Mouse (Mus musculus): Measurements from ENCODE around the gene Il31. TPM values are rescaled to one million over a fixed set of nuclear protein-coding genes. Genes with fewer than 3 reads are reported as not detected.

Il31 gene
- not detected in 2 replicates for polyA plus RNA-seq (2016; fragmentation: Nextera tagmentation; extraction: Ambion mirVana)

GRCm38 (mm10) chr5:123489112-123489785, at the start of gene Il31, which contains the start of gene Lrrc43:
TSS of gene Il31 (minus strand) at chr5:123489489.
TSS of gene Lrrc43 (plus strand) at chr5:123489305.
- Histone ChIP-seq H3K4me2 (replicated peaks) (peak within 1 kb of the TSS; percentile 63), H3K27me3 (replicated peaks) (no peaks in the 10 kb centered on the region), H3K9ac (0 out of 2 replicates have a peak within 1 kb of the TSS, but pooled peaks have one; percentile 14), H3K9me3 (no peaks in the 10 kb centered on the region), H3K27ac (no peak within 1 kb of the TSS), H3K4me1 (peaks cover 5% of the 10 kb centered on the region), H3K4me3 (peak within 1 kb of the TSS; percentile 15; the same call in 1 of the 2 replicates), H3K36me3 (no peaks in the 10 kb centered on the region)
- 0 out of 2 replicates have a peak, but pooled peaks have one; percentile 33 for ATAC-seq (ENCODE audit: low FRiP score, low read depth)
- 9% methylated on average over 25 of the region's 25 CpGs for WGBS

DNA sequence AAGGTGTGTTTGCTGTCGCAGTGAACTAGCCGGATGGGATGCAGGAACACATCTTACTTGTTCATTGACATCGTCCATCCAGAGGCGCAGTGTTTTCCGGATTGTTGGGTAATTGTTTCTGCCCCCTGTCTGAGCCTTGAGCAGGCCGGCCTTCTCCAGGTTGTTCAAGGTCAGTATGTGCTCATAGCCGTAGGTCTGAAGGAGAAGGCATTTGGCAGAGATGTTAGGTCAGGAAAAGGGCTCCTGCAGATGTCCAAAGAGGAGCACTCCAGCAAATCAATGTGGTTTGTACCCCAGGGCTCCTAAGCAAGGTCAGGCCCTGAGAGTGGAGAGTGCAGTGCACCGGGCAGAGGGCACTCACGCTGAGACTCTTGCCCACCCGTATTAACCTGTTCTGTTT, 44.5 kb upstream of the Il31 start:
- no peaks in the 10 kb centered on the region for H3K4me1 ChIP-seq
- no peak overlapping the region for H3K9ac ChIP-seq
- no peak overlapping the region for H3K4me3 ChIP-seq
- H3K4me2 ChIP-seq (replicated peaks) = no peak overlapping the region
- H3K36me3 ChIP-seq = peaks cover 83% of the 10 kb centered on the region
- no peaks in the 10 kb centered on the region for H3K9me3 ChIP-seq
- 96% methylated on average over 10 of the region's 10 CpGs for WGBS
- no peak overlapping the region for H3K27ac ChIP-seq
- no peak for ATAC-seq (ENCODE audit: low FRiP score, low read depth)
- no peaks in the 10 kb centered on the region for H3K27me3 ChIP-seq (replicated peaks)

- Histone ChIP-seq H3K4me1 (no peaks in the 10 kb centered on the region), H3K36me3 (peaks cover 74% of the 10 kb centered on the region), H3K9ac (no peak overlapping the region), H3K4me2 (replicated peaks) (no peak overlapping the region), H3K27ac (no peak overlapping the region), H3K27me3 (replicated peaks) (no peaks in the 10 kb centered on the region), H3K4me3 (no peak overlapping the region), H3K9me3 (no peaks in the 10 kb centered on the region)
- ATAC-seq (ENCODE audit: low FRiP score, low read depth) = no peak
- 92% methylated on average over 8 of the region's 8 CpGs for WGBS
These were observed 40.8 kb upstream of the Il31 start for GRCm38 (mm10) chr5:123530056-123530455.

DNA sequence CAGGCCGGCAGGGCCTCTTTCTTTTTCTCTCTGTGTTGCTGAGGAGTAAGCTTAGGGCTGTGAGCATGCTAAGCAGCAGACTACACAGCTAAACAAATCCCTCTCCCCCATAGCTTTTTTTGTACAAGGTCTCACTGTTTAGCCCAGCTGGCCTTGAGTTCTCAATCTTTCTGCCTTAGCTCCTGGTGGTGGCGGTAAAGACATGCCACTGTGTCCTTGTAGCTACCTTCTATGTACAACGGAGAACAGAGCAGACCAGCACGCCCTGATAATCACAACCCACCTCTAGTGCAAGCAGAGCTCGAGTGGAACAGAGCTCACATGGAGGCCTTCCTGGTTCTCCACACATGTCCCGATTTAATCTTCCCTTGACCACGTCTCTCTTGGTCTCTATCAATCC, 39.4 kb upstream of the Il31 start:
- Histone ChIP-seq H3K27me3 (replicated peaks) (no peaks in the 10 kb centered on the region), H3K9me3 (no peaks in the 10 kb centered on the region), H3K36me3 (peaks cover 61% of the 10 kb centered on the region), H3K9ac (no peak overlapping the region), H3K4me2 (replicated peaks) (no peak overlapping the region), H3K4me1 (peaks cover 8% of the 10 kb centered on the region), H3K4me3 (no peak overlapping the region), H3K27ac (no peak overlapping the region)
- WGBS = 83% methylated on average over 7 of the region's 7 CpGs
- ATAC-seq (ENCODE audit: low FRiP score, low read depth) = no peak

- H3K4me2 ChIP-seq (replicated peaks) = no peak overlapping the region
- H3K9me3 ChIP-seq = no peaks in the 10 kb centered on the region
- WGBS = 90% methylated on average over 9 of the region's 9 CpGs
- no peak overlapping the region for H3K4me3 ChIP-seq
- H3K9ac ChIP-seq = no peak overlapping the region
- no peaks in the 10 kb centered on the region for H3K27me3 ChIP-seq (replicated peaks)
- peaks cover 27% of the 10 kb centered on the region for H3K4me1 ChIP-seq
- H3K36me3 ChIP-seq = peaks cover 35% of the 10 kb centered on the region
- no peak overlapping the region for H3K27ac ChIP-seq
- ATAC-seq (ENCODE audit: low FRiP score, low read depth) = no peak
These were observed 36.7 kb upstream of the Il31 start for GRCm38 (mm10) chr5:123525916-123526495.

DNA sequence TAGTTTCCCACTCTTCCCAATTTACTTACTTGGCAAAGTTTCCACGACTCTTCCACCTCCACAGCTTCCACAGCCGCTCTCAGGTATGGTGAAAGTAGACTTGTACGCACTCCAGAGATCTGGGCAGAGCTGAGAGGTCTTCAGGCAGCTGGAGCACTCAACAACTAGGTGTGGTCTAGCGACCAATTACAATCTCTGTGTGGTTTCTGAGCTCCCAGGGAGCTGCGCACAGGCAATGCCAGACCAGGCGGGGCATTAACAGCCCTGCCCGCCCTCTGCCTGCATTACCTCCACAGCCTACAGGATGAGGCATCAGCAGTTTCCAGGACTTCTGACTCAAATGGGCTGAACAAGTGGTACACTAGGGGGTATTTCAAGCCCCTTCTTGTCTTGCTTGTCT, 36.0 kb upstream of the Il31 start, which contains the start of gene Gm49027:
TSS of gene Gm49027 (minus strand) at position 208 of the 400 bp plus-strand sequence.
- Histone ChIP-seq H3K36me3 (peaks cover 28% of the 10 kb centered on the region), H3K9me3 (no peaks in the 10 kb centered on the region), H3K4me3 (peak within 1 kb of the TSS; percentile 80), H3K27me3 (replicated peaks) (no peaks in the 10 kb centered on the region), H3K9ac (peak within 1 kb of the TSS; percentile 73), H3K4me2 (replicated peaks) (peak within 1 kb of the TSS; percentile 95), H3K4me1 (peaks cover 27% of the 10 kb centered on the region), H3K27ac (peak within 1 kb of the TSS; percentile 38; the same call in 1 of the 2 replicates)
- ATAC-seq (ENCODE audit: low FRiP score, low read depth) = no peak
- 82% methylated on average over 7 of the region's 7 CpGs for WGBS

DNA sequence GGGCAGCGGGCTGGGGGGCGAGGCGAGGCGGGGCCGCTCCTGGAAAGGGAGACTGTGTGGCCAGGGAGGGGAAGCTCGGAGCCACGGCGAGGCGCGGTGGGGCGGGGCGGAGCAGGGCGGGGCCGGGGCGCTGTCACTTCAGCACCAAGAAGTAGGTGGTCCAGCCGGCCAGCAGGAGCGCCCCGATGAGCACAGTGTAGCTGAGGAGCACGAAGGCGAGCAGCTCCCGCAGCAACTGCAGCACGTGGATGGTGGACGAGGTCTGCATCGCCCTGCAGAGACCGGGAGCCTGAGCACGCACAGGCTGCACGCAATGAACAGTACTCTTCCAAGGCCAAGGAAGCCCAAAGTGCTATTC, 35.1 kb upstream of the Il31 start:
- peak; percentile 96 for ATAC-seq (ENCODE audit: low FRiP score, low read depth)
- Histone ChIP-seq H3K9ac (peak overlapping the region; percentile 73), H3K27me3 (replicated peaks) (no peaks in the 10 kb centered on the region), H3K27ac (peak overlapping the region; percentile 38; the same call in 1 of the 2 replicates), H3K9me3 (no peaks in the 10 kb centered on the region), H3K36me3 (peaks cover 24% of the 10 kb centered on the region; the same call in 1 of the 2 replicates), H3K4me2 (replicated peaks) (peak overlapping the region; percentile 95), H3K4me1 (peaks cover 27% of the 10 kb centered on the region), H3K4me3 (peak overlapping the region; percentile 80)
- under 1% methylated on average over 26 of the region's 27 CpGs for WGBS

DNA sequence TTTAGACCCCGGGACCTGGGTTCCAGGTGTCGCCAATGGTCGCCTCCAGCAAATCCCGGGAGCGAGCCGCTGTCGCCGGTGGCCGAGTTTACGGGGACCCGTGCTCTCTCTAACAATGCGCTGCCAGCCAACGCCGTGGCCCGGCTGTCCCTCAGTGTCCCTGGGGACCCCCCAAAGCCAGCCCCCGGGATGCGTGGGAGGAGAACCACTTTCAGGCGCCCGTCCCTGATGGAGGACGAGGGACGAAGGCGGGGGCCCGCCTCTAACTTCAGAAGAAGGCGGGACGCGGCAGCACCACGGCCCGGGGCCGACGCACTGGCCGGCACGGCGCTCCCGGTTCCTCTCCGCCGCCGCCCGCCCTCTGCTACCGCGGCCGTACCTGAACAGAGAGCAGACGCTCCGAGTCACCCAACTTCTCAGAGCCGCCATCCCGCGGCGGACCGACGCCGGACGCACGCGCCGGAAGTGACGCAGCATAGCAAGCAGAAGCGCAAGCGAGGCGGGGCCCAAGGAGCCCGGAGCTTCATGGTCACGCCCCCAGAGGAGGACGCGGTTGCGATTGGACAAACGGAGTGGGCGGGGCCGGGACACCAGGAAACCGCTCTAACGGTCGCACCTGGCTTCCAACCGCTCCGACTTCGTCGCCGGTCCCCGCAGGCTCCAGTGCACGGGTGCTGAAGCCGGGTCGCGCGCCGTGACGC, 34.6 kb upstream of the Il31 start, which contains the start of gene Diablo:
TSS of gene Diablo (minus strand) at position 485 of the 701 bp plus-strand sequence.
- H3K27me3 ChIP-seq (replicated peaks) = no peaks in the 10 kb centered on the region
- H3K4me3 ChIP-seq = peak within 1 kb of the TSS; percentile 80
- peak within 1 kb of the TSS; percentile 73 for H3K9ac ChIP-seq
- peaks cover 22% of the 10 kb centered on the region for H3K36me3 ChIP-seq
- H3K9me3 ChIP-seq = no peaks in the 10 kb centered on the region
- ATAC-seq (ENCODE audit: low FRiP score, low read depth) = peak; percentile 97
- H3K4me2 ChIP-seq (replicated peaks) = peak within 1 kb of the TSS; percentile 95
- H3K4me1 ChIP-seq = peaks cover 27% of the 10 kb centered on the region
- H3K27ac ChIP-seq = peak within 1 kb of the TSS; percentile 57
- under 1% methylated on average over 82 of the region's 82 CpGs for whole genome bisulfite sequencing

DNA sequence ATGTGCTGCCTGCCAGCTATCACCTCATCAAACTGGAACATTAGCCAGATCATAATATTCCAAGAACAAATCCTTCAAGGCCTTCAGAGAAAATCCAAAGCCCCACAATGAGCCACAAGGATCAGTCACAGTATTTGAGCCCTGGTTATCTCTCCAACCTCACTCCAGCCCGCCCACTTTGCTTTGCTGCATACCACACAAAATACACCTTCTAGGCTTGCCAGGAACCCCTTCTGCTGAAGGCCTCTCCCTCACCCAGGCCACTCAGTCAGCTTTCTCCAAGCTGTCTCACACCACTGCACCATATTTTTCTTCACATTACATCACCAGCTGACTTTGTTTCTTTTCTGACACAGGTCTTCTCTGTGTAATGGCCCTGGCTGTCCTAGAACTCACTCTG, 32.9 kb upstream of the Il31 start:
- peaks cover 27% of the 10 kb centered on the region for H3K4me1 ChIP-seq
- 97% methylated on average over 1 of the region's 1 CpGs for WGBS
- no peaks in the 10 kb centered on the region for H3K9me3 ChIP-seq
- H3K27me3 ChIP-seq (replicated peaks) = no peaks in the 10 kb centered on the region
- H3K9ac ChIP-seq = no peak overlapping the region
- no peak overlapping the region for H3K27ac ChIP-seq
- H3K36me3 ChIP-seq = peaks cover 18% of the 10 kb centered on the region
- H3K4me2 ChIP-seq (replicated peaks) = no peak overlapping the region; the same call in 1 of the 2 replicates
- no peak overlapping the region for H3K4me3 ChIP-seq
- no peak for ATAC-seq (ENCODE audit: low FRiP score, low read depth)

DNA sequence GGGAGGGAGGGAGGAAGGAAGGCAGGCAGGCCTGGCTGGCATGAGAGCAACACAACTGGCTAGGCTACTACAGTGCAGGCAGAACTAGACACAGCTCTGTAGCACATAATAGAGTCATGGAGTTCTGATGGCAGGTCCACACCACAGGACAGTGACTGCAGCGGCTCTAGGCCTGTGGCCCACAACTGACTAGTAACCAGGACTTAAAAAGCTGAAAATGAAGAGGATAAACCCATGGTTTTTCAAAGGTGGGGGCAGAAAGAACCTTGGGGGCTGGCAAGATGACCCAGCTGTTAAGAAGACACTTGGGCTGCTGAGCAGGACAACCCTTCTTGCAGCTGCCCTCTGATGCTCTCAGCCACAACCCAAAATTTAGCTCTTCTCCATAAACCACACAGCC, 32.3 kb upstream of the Il31 start:
- no peak overlapping the region for H3K4me3 ChIP-seq
- ATAC-seq (ENCODE audit: low FRiP score, low read depth) = no peak
- WGBS = 83% methylated on average over 1 of the region's 1 CpGs
- peaks cover 24% of the 10 kb centered on the region for H3K36me3 ChIP-seq
- no peaks in the 10 kb centered on the region for H3K27me3 ChIP-seq (replicated peaks)
- H3K9ac ChIP-seq = no peak overlapping the region
- H3K4me1 ChIP-seq = peaks cover 27% of the 10 kb centered on the region
- H3K9me3 ChIP-seq = no peaks in the 10 kb centered on the region
- no peak overlapping the region for H3K4me2 ChIP-seq (replicated peaks)
- H3K27ac ChIP-seq = no peak overlapping the region

DNA sequence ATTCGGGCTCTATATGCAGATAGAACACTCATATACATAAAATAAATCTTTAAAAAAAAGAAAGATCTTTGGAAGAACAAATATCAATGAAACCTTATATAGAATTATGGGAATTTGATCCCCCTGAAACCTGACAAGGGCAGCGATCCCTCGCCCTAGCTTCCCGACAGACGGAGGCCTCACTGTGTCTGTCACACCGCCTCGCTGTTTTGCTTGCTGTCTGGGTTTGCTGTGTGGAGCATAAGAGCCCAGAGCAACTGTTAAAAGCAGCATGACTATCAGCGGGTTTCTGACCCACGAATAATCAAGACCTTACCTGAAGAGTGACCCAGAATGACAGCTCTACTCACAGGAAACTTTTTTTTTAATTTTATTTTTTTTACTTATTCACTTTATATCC, 31.4 kb upstream of the Il31 start:
- H3K36me3 ChIP-seq = peaks cover 33% of the 10 kb centered on the region
- H3K4me1 ChIP-seq = peaks cover 27% of the 10 kb centered on the region
- H3K27ac ChIP-seq = no peak overlapping the region
- H3K9ac ChIP-seq = no peak overlapping the region
- no peak overlapping the region for H3K4me3 ChIP-seq
- H3K4me2 ChIP-seq (replicated peaks) = no peak overlapping the region
- no peaks in the 10 kb centered on the region for H3K9me3 ChIP-seq
- ATAC-seq (ENCODE audit: low FRiP score, low read depth) = no peak
- no peaks in the 10 kb centered on the region for H3K27me3 ChIP-seq (replicated peaks)
- WGBS = 85% methylated on average over 9 of the region's 9 CpGs

GRCm38 (mm10) chr5:123514871-123515270, 25.6 kb upstream of the Il31 start:
- Histone ChIP-seq H3K4me3 (no peak overlapping the region), H3K4me2 (replicated peaks) (no peak overlapping the region), H3K4me1 (no peaks in the 10 kb centered on the region), H3K27me3 (replicated peaks) (no peaks in the 10 kb centered on the region), H3K9ac (no peak overlapping the region), H3K36me3 (peaks cover 53% of the 10 kb centered on the region), H3K9me3 (no peaks in the 10 kb centered on the region), H3K27ac (no peak overlapping the region)
- no peak for ATAC-seq (ENCODE audit: low FRiP score, low read depth)
- WGBS = 89% methylated on average over 5 of the region's 5 CpGs

Data from neural tube, embryonic 12.5 days (tissue).